Mouse (Mus musculus) urinary bladder, postnatal 4 days (tissue): ENCODE measurements around the gene Necab2.

Experiments used
- DNase-seq, 2 experiments: peaks; one replicate each; pipeline ENCODE4 v3.0.0; 2021 to 2022; ENCODE audit warnings: low spot score in 2 of 2

The Necab2 gene

DNA sequence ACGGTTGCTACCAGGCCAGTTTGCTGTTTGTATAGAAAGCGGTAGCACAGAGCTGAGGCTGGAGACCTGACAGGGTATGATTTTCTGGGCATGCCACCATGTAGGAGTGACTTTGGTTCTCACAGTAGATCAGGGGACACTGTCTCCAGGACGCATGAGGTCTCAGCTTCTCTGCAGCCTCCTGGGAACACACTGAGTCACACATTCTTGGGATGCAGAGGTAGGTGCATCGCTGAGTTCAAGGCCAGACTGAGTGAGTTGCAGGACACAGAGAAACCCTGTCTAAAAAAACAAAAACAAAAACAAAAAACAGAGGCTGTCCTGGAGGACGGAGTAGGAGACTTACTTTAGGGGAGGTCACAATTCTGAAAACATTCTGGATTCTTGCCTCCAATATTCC is 6.4 kb downstream of the Necab2 start:
- no peak for DNase-seq

DNA sequence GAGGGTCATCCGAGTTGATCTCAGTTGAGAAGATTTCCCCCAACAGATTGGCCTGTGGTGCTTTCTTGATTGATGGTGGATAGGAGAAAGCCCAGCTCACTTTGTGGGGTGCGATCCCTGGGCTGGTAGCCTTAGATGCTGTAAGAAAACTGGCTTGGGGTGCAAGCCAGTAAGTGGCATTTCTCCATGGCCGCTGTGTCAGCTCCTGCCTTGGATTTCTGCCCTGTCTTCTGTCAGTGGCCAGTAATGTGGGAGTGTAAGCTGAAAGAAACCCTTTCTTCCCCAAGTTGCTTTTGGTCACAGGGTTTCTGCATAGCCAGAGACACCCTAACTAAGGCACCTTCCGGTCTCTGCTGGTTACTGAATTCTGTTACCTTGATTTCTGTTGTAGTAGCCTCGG is 9.5 kb downstream of the Necab2 start:
- no peak for DNase-seq

DNA sequence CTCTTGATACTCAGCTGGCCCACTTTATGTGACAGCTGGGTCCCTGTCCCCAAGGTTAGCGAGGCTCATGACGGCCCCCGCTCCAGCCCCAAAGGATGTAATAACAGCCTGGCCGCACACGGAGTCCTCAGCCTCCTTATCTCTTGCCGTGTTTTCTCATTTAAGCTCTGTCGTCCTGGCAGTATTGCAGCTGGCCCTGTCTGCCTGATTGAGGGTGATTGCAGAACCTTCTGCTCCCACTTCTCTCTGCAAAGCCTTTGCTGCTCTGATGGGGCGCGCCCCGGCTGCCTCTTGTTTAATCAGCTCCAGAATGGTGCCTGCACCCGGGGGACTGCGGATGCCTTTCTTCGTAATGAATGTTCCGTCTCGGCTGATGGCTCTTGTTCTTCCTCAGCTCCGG is 13.2 kb downstream of the Necab2 start:
- DNase-seq, result no peak

DNA sequence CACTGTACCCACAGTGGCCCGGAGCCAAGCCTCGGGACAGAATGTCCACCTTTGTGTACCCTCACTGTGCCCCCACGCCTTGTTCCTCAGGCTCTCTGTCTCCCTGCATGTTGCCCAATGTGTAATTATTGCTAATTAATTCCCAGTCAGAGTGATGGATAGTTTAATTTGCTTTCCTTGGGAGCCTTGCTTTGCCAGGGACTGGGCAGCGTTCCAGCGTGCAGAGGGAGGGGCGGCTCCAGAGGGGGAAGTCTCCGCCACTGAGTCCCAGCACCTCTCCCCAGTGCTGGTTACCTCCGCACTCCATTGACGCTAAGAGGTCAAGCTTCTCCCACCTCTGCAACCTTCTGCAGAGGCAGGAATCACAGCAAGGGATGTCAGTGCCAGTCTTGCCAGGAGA is 14.8 kb downstream of the Necab2 start:
- DNase-seq, result no peak

DNA sequence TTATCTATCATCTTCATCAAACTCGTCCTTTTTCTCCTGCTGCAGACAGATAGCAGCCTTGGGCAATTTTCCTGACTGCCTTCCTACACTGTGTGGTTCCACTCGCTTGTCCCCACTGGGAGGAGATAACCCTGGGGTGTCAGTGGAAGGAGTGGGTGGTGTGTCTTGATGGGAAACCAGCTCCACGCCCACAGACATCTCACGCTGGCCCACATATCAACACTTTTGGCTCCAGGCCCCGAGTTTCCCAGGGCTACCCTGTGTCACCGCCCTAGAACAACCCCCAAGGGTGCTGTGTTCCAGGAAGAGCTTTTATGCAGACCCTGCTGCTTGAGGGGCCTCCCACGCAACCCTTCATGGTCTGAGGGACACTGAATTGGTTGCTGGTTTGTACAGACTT is 17.2 kb downstream of the Necab2 start:
- DNase-seq, result no peak

DNA sequence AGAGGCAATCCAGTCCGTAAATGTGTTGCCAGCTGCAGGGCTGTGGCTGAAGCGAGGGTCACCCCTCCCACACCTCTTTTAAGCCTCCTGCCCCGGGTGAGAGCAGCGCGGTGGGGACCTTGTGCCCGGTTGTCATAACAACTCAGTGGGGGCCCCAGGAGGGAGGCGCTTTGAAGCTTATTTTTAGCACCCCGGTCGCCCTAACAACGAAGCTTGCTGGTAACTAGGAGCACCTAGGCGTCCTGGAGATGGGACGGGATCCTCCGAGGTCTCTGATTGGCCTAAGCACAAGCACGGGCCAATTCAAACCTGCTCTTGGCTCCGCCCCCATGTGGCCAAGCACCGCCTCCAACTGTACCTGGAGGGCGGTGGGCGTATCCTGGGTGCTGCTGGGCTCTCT is 19.6 kb downstream of the Necab2 start:
- DNase-seq, result no peak

DNA sequence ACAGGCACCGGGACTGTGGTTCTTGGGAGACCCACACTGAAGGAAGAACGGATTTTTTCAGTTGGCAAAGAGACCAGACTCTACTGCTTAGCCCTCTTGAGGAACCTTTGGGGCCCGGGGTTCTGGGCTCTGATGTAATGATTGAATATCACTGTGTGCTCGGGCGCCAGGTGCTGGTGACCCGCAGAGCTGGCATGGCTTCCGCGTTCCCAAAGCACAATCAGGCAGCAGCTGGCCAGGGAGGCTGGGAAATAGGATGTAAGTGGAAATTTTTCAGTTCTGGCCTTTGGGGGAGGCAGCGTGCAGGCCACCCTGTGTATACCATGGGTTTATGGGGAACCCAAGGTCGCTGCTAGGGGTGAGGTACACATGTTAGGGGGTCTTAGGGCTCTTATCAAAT is 20.3 kb downstream of the Necab2 start:
- DNase-seq, result no peak

DNA sequence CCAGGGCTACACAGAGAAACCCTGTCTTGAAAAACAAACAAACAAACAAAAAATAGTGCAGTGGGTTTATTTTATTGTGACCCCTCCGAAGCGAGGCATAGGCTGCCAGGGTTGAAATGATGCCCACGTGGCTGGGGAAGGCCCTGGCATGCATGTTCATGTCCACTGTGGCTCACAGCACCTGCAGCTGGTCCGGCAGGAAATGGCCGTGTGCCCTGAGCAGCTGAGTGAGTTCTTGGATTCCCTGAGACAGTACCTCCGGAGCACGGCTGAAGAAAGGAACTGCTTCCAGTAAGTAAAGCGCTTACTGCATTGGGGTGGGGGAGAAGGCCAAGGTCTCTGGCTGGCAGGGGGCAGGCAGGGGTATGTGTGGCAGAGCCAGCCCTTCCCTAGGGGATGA is 21.6 kb downstream of the Necab2 start:
- DNase-seq, result no peak

DNA sequence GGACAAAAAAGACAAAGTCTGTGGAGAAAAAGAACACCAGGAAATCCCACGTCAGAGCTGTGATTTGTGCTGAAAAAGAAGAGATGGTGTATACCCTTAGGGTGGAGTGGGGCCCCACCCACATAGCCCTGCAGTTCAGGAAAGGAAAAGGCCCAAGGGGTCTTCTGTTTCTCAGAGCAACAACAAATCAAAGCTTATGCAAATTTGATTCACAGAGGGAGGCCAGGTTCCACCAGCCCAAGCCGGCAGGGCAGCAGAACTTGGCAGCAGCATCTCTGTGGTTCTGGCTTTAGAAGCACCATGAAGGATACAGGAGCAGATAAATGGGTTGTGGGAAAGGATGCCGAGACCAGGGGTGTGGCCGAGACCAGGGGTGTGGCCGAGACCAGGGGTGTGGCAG is 32.2 kb downstream of the Necab2 start:
- no peak for DNase-seq

DNA sequence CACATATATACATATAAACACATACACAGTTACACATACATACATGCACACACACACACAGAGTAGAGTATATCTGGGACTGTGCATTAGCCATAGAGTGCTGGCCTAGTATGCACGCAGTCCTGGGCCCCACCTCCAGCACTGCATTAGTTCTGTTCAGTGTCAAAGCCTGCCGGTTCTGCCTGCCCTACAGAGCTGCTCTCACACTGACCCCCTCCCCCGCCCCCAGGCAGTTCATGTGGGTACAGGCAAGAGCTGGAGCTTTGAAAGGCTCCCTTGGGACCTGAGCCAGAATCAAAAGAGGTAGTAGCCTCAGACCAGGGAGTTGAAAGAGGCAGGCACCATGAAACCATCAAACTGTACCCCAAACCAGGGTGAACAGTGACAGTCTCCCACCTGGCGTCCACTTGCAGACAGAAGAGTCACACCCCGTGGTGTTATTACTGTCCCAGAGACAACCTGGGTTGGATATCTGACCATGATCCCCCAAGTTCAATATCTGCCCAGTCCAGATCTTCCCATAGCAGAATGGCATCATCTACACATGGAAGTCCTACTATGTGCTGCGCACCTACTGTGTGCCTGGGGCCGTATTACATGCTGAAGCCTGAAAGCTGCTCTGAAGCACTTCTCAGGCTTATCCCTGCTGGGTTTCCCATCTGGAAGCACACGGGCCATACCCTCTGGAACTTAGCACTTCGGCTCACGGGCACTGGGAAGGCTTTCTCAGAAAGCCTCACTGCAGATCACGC is 37.8 kb downstream of the Necab2 start:
- no peak for DNase-seq

DNA sequence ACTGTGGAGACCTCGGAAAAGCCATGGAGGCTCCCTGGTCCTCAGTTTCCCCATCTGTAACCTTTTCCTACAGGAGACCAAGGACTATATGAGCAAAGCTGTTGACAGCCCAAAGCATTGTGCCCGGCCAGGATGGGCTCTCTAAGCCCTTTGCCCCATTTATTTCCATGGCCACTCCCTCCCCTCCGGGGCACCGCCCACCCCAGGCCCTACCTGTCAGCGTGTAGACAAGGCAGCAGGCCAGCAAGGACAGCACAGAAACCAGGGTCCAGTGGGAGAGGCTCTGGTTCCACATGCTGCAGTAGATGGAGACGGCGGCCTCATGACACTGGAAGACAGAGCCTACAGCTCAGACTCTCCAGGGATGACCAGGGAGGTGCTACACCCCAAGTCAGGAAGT is 40.6 kb downstream of the Necab2 start:
- DNase-seq, result no peak

DNA sequence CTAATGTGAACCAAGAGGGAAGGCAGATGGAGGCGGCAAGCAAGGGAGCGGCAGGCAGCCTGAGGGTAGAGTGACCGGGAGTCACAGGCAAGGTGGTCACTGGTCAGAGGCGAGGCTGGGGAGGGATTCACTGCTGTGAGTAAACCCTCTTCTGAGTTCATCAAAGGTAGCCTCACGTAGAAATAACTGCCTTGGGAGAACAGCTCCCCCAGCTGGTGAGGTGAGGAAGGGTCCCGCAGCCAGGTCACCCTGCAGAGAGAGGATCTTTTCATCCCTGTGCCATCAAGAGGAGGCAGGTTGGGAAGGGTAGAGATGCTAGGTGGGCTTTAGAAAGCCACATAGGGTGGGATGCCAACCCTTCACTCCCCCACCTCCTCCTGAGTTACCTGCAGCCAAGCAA is 50.3 kb downstream of the Necab2 start:
- DNase-seq, result no peak

DNA sequence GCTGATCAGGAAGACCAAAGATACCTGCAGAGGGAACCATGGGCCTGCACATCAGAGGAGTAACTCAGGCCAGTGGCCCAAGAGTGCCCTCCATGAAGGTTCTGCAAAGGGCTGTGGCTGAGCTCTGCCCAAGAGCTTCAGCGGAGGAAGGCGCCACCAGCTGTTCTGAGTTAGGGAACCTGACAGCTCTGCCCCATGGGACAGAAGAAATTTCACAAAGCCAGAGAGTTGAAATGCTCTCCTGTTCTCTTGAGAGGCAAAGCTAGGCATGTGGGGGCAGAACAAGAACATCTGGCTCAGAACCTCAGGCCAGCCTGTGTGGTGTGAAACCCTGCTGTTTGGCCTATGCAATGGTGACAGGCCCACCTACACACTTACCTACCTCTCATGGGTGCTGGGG is 53.3 kb downstream of the Necab2 start:
- DNase-seq, result no peak

DNA sequence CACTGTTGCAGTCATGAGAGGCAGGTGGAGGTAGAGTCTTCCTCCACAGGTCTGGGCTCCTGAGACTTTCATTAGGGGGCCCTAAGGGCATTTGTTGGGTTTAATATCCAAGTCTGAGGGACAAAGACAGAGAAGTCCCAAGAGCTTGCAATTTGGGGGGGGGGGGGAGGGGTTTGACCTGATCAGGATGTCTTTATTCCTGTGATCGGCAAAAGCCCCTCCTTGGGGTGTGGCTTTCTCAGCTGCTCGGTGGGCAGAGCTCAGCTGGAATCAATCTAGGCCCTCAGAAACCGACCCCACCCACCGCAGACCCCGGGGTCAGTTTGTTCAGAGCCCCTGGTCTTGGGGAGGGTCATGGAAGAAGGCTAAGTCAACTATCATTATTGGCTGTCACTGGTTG is 55.1 kb downstream of the Necab2 start, which contains the start of gene Slc38a8:
Gene Slc38a8, minus strand, starts transcription at position 101 of the 400 bp plus-strand sequence.
- DNase-seq, result no peak

DNA sequence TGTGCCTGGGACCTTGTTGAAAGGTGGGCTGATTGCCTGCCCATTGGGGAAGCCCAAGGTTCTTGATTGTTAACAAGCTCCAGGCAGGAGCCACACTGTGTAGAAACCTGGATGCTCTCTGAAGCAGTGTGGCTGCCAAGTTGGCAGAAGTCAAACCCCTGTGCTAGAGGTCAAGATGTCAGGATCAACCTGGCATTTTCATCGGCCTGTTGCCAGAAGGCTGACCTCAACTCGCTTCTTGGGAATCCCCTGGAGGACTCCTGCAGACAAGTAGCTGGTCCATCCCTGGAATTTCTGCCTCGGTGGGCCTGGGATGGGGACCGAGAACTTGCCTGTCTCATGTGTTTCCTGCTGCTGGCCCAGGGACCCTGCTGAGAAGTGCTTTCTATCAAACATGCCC is 55.6 kb downstream of the Necab2 start:
- no peak for DNase-seq

DNA sequence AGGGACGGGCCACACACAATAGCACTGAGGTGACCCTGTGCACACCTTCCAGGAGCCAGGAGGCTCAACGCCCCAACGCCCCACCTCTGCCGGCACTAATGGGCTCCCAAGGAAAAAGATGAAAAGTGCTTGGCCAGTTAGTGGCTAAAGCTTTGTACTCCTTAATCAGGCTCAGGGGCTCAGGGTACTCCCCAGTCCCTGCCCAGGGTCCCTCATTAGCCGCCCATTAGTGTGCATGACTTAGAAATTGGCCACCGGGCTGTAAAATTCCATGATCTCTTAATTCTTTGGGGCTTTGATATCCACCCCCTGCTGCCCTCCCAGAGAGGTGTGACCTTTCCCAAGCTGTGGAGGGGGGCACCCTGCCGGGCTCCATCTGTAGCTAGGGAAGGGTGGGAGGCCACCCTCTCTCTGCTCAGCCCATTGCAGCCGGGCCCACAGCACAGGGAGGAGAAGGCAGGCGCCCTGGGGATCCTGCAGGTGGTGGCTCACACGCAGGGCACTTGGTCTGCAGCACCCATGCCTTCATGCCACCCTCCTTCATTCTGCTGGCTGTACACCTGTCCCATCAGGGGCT is 56.8 kb downstream of the Necab2 start:
- no peak for DNase-seq

DNA sequence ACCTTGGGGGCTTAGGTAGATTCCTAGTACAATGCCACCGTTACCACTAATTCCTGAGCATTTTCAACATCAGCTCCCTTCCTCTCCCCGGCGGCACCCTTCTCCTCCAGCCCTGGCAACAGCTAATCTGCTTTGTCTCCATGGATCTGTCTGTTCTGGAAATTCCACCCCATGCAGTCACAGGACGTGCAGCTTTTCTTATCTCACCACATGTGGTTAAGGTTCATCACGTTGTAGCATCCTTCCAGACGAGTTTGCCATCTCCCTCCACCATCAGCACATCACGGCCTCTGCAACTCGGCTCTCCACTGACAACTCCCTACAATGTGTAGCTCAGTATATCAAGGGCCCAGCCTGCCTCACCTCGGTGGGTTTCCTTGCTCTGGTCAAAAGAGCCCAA is 59.0 kb downstream of the Necab2 start:
- DNase-seq, result no peak

DNA sequence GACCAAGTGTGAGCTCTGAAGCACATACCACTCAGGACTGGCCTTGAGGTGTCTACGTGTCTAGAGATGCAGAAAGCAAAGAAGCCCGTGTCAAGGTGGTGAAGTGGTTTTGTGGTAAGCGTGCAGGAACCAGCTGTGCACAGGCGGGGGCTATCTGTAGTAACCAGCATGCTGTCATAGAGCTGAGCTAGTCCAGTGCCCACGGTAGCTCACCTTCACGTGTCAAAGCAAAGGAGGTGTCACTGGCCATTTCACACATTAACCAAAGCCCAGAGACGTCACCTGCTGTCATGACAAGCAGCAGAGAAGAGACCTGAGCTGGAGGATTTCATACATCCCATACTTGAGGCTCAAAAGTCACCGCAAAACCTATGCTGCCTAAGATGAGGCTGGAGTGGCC is 59.6 kb downstream of the Necab2 start:
- DNase-seq, result no peak

DNA sequence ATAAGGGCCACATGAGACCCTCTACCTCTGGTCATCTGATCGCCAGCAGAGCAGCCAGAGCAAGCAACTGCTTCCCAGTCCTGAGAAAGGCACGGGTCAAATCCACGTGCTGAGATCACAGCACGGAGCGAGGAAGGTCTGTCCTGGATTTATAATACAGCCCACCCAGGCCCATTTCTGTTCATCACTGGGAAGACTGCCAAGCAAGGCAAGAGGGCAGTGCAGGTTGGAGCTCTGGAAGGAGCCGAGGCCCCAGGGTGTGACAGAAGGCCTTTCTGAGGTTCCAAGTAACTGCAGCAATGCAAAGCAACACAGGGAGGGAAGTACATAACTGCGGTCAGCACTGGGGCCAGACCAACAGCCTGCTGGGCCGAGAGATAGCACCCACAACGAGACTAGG is 64.0 kb downstream of the Necab2 start:
- DNase-seq, result no peak

DNA sequence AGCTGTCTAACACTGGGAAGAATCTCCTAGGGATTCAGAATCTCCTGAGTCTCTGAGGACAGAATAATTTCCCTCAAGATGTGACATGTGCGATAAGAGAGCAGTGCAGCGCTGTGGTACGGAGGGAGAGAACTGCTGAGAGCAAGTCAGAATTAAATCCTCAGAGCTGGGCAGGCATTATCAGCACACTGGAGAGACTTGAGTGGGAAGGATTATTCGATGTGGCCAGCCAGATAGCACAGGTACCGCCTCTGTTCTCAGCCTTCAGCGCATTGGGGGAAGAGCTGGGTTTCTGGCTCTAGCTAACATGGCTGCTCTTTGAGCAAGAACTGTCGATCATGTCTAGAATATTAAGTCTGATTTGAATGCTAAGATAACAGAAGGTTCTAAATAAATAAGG is 65.2 kb downstream of the Necab2 start:
- DNase-seq, result no peak

DNA sequence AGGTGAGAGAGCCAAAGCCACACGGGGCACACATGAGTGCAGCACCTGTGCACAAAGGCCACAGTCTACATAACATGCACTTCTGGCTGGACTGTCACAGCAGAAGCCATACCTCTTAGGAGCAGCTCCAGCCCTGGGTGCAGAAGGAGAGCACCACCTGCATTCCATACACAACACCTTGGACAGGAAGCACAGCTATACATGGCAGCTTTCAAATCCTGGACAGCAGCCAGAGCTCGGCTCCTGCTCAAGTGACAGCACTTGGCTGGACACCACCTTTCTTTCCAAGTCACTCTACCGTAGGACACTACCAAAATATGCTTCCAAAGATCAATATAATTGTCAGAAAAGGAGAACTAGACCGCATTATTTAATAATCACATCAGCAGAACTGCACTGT is 66.9 kb downstream of the Necab2 start:
- no peak for DNase-seq

DNA sequence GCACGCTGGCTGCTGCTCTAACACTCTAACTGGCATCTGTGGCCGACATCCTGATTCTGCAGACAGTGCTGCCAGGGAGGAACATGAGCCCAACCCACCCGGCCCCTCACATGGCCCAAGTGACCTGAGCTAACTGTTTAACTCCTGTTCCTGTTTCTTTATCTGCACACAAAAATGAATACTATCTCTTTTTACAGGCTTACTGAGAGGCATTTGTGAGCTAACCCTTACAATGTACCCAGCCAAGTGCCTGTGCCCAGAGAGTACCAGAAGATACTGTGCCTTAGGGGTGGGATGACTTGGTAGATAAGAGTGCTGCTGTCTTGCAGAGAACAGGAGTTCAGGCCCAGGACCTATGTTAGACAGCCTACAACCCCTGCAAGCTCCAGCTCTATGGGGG is 68.4 kb downstream of the Necab2 start:
- no peak for DNase-seq

DNA sequence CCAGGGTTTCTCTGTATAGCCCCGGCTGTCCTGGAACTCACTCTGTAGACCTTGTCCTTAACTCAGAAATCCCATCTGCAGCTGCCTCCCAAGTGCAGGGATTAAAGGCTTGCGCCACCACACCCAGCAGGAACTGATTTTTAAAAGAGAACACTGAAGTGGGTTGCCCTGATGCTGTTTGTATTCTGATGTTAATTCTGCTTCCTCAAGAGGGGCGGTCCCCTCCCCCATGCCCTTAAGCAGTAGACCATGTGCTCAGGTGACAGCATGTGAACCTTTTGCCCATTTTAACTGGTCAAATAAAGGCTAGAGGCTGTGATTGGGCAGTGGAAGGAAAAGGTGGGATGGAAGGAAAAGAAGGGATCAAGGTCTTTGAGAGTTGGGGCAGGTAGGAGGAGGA is 69.2 kb downstream of the Necab2 start:
- no peak for DNase-seq

DNA sequence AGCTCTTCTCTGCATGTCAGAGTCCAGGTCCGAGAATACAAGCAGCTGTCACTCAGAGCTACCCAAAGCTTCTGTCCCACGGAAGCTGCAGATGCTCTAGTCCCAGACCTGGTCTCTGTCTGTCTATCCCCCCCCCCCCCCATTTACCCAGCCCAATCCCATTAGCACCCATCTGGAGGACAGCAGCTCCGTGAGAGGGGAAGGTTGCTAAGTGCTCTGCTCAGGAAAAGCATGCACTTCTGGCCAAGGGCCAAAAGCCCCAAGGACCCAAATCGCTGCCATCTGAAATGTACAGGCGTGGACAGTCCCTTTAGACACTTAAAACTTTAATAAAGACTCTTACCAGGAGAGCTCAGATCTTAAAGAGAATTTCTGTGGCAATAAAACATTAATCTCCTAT is 70.2 kb downstream of the Necab2 start:
- DNase-seq, result no peak
